Mouse (Mus musculus) forebrain, embryonic 11.5 days (tissue): ENCODE measurements around the gene Serp2. TPM values are rescaled to one million over a fixed set of nuclear protein-coding genes. Genes with fewer than 3 reads are reported as not detected.

Experiments used
- ATAC-seq: fragments of 200-750 bp; cut with Nextera tagmentation; replicated peaks from 2 replicates; pipeline ENCODE4 v1.8.0; 2017; ENCODE audit warnings: moderate TSS enrichment; ENCODE audit not compliant: low FRiP score
- DNase-seq: peaks from one replicate; pipeline ENCODE4 v3.0.0-alpha.2; 2017; ENCODE audit warnings: low spot score
- H3K27ac ChIP-seq: fragments of 300-500 bp; sonication (generic); 2 replicates; pipeline ENCODE4 v1.5.1; 2014; ENCODE audit warnings: low read depth, low read length
- H3K27me3 ChIP-seq: fragments of 300-500 bp; sonication (generic); 2 replicates; pipeline ENCODE4 v1.6.1; 2014; ENCODE audit warnings: mild to moderate bottlenecking, low read length, mixed read lengths; ENCODE audit not compliant: control insufficient read depth, insufficient read depth
- H3K36me3 ChIP-seq: fragments of 300-500 bp; sonication (generic); 2 replicates; pipeline ENCODE4 v1.6.1; 2014; ENCODE audit warnings: mild to moderate bottlenecking, low read length, moderate library complexity, mixed read lengths; ENCODE audit not compliant: control insufficient read depth, insufficient read depth
- H3K4me1 ChIP-seq: fragments of 300-500 bp; sonication (generic); replicated peaks from 2 replicates; pipeline ENCODE4 v1.6.1; 2014; ENCODE audit warnings: low read length, mixed read lengths; ENCODE audit not compliant: control insufficient read depth, insufficient read depth
- H3K4me2 ChIP-seq: fragments of 300-500 bp; sonication (generic); 2 replicates; pipeline ENCODE4 v1.6.1; 2014; ENCODE audit warnings: low read depth, mild to moderate bottlenecking, low read length, moderate library complexity, mixed read lengths; ENCODE audit not compliant: severe bottlenecking
- H3K4me3 ChIP-seq: fragments of 300-500 bp; sonication (generic); 2 replicates; pipeline ENCODE4 v1.5.1; 2014; ENCODE audit warnings: low read depth, low read length
- H3K9ac ChIP-seq: fragments of 300-500 bp; sonication (generic); 2 replicates; pipeline ENCODE4 v1.6.1; 2014; ENCODE audit warnings: low read length
- H3K9me3 ChIP-seq: fragments of 300-500 bp; sonication (generic); 2 replicates; pipeline ENCODE4 v1.6.1; 2016; ENCODE audit warnings: low read length, mixed read lengths; ENCODE audit not compliant: control insufficient read depth
- WGBS: fragments of 180-500 bp; shearing (Covaris S2); extraction: QIAGEN DNeasy Blood & Tissue Kit; methylation state at CpG from one replicate; pipeline ENCODE4 v1.1.7; 2014; 5-methylcytosine and 5-hydroxymethylcytosine counted together
- polyA plus RNA-seq: library from polyadenylated mRNA; unstranded; fragments of >200 nt; fragmentation: Nextera tagmentation; extraction: Ambion mirVana; gene quantifications from 2 replicates; pipeline ENCODE4 v1.2.1, GENCODE M21; 2014

Gene Serp2
- polyA plus RNA-seq, 1 experiment from 2014 or later, result 33.3 TPM

- DNase-seq (no peak), ATAC-seq (no peak)
- no peak overlapping the region for H3K27ac ChIP-seq
- H3K9ac ChIP-seq, result no peak overlapping the region
- no peaks in the 10 kb centered on the region for H3K27me3 ChIP-seq
- H3K4me2 ChIP-seq, result no peak overlapping the region
- no peak overlapping the region for H3K4me3 ChIP-seq
- whole genome bisulfite sequencing, result 81% methylated on average over 9 of the region's 9 CpGs
- no peaks in the 10 kb centered on the region for H3K36me3 ChIP-seq
- no peaks in the 10 kb centered on the region for H3K9me3 ChIP-seq
- H3K4me1 ChIP-seq, result peaks cover 6% of the 10 kb centered on the region; the same call in 1 of the 2 replicates
Measured at GRCm38 (mm10) chr14:76595048-76595859, 38.6 kb upstream of the Serp2 start.

GRCm38 (mm10) chr14:76594351-76594885 is 37.7 kb upstream of the Serp2 start:
- H3K27me3 ChIP-seq, result no peaks in the 10 kb centered on the region
- no peak for DNase-seq
- 87% methylated on average over 6 of the region's 6 CpGs for WGBS
- no peak for ATAC-seq
- no peaks in the 10 kb centered on the region for H3K36me3 ChIP-seq
- H3K4me1 ChIP-seq, result peaks cover 6% of the 10 kb centered on the region; the same call in 1 of the 2 replicates
- H3K9ac ChIP-seq, result no peak overlapping the region
- H3K4me3 ChIP-seq, result no peak overlapping the region
- no peak overlapping the region for H3K4me2 ChIP-seq
- H3K27ac ChIP-seq, result no peak overlapping the region
- H3K9me3 ChIP-seq, result no peaks in the 10 kb centered on the region

GRCm38 (mm10) chr14:76593630-76594193 is 37.0 kb upstream of the Serp2 start:
- H3K27ac ChIP-seq, result no peak overlapping the region
- H3K36me3 ChIP-seq, result no peaks in the 10 kb centered on the region
- no peak overlapping the region for H3K4me2 ChIP-seq
- H3K27me3 ChIP-seq, result no peaks in the 10 kb centered on the region
- H3K9me3 ChIP-seq, result no peaks in the 10 kb centered on the region
- no peak overlapping the region for H3K9ac ChIP-seq
- ATAC-seq, result no peak
- no peak for DNase-seq
- peaks cover 4% of the 10 kb centered on the region; the same call in 1 of the 2 replicates for H3K4me1 ChIP-seq
- 94% methylated on average over 15 of the region's 15 CpGs for WGBS
- no peak overlapping the region for H3K4me3 ChIP-seq

GRCm38 (mm10) chr14:76592721-76593120 is 36.0 kb upstream of the Serp2 start:
- DNase-seq (no peak), ATAC-seq (no peak)
- WGBS, result 89% methylated on average over 12 of the region's 12 CpGs
- H3K4me1 ChIP-seq, result no peaks in the 10 kb centered on the region
- H3K27ac ChIP-seq, result no peak overlapping the region
- no peak overlapping the region for H3K4me2 ChIP-seq
- no peaks in the 10 kb centered on the region for H3K27me3 ChIP-seq
- H3K4me3 ChIP-seq, result no peak overlapping the region
- H3K9me3 ChIP-seq, result no peaks in the 10 kb centered on the region
- no peaks in the 10 kb centered on the region for H3K36me3 ChIP-seq
- H3K9ac ChIP-seq, result no peak overlapping the region

GRCm38 (mm10) chr14:76592090-76592489 is 35.4 kb upstream of the Serp2 start:
- Histone ChIP-seq H3K9me3 (no peaks in the 10 kb centered on the region), H3K27ac (no peak overlapping the region), H3K4me1 (no peaks in the 10 kb centered on the region), H3K27me3 (no peaks in the 10 kb centered on the region), H3K9ac (no peak overlapping the region), H3K4me2 (no peak overlapping the region), H3K36me3 (no peaks in the 10 kb centered on the region), H3K4me3 (no peak overlapping the region)
- DNase-seq (no peak), ATAC-seq (no peak)
- 95% methylated on average over 6 of the region's 6 CpGs for WGBS

GRCm38 (mm10) chr14:76590134-76590533 is 33.4 kb upstream of the Serp2 start:
- Histone ChIP-seq H3K4me3 (no peak overlapping the region), H3K4me2 (no peak overlapping the region), H3K36me3 (no peaks in the 10 kb centered on the region), H3K9me3 (no peaks in the 10 kb centered on the region), H3K9ac (no peak overlapping the region), H3K4me1 (no peaks in the 10 kb centered on the region), H3K27me3 (no peaks in the 10 kb centered on the region), H3K27ac (no peak overlapping the region)
- 87% methylated on average over 7 of the region's 7 CpGs for WGBS
- ATAC-seq (no peak), DNase-seq (no peak)

- H3K4me2 ChIP-seq, result no peak overlapping the region
- H3K27me3 ChIP-seq, result no peaks in the 10 kb centered on the region
- 81% methylated on average over 1 of the region's 1 CpGs for WGBS
Measured at GRCm38 (mm10) chr14:76589671-76590070, 33.0 kb upstream of the Serp2 start.

GRCm38 (mm10) chr14:76585831-76586405 is 29.2 kb upstream of the Serp2 start:
- Histone ChIP-seq H3K36me3 (no peaks in the 10 kb centered on the region), H3K27ac (no peak overlapping the region), H3K9me3 (no peaks in the 10 kb centered on the region), H3K4me1 (no peaks in the 10 kb centered on the region), H3K9ac (no peak overlapping the region), H3K27me3 (no peaks in the 10 kb centered on the region), H3K4me2 (no peak overlapping the region), H3K4me3 (no peak overlapping the region)
- WGBS, result 57% methylated on average over 13 of the region's 13 CpGs
- ATAC-seq (no peak), DNase-seq (no peak)

More at GRCm38 (mm10) chr14:76589671-76590070, 33.0 kb upstream of the Serp2 start:
- DNase-seq (no peak), ATAC-seq (no peak)
- Histone ChIP-seq H3K27ac (no peak overlapping the region), H3K4me1 (no peaks in the 10 kb centered on the region), H3K9me3 (no peaks in the 10 kb centered on the region), H3K4me3 (no peak overlapping the region), H3K36me3 (no peaks in the 10 kb centered on the region), H3K9ac (no peak overlapping the region)
